Mouse (Mus musculus): Measurements from ENCODE around the gene Dnah2.

The Dnah2 gene

GRCm38 (mm10) chr11:69461568-69461967, 87.3 kb downstream of the Dnah2 start:
- no peak for DNase-seq

GRCm38 (mm10) chr11:69459883-69460282, 89.0 kb downstream of the Dnah2 start:
- DNase-seq: no peak

GRCm38 (mm10) chr11:69457006-69457579, 91.8 kb downstream of the Dnah2 start:
- DNase-seq: no peak

GRCm38 (mm10) chr11:69452114-69452867, 96.6 kb downstream of the Dnah2 start:
- peak; percentile 99 for DNase-seq

- no peak for DNase-seq
Measured at GRCm38 (mm10) chr11:69447299-69447698, 101.6 kb downstream of the Dnah2 start.

GRCm38 (mm10) chr11:69443328-69443727, 105.6 kb downstream of the Dnah2 start:
- peak; percentile 96 for DNase-seq

- DNase-seq: no peak
Measured at GRCm38 (mm10) chr11:69437291-69437690, 111.6 kb downstream of the Dnah2 start.

GRCm38 (mm10) chr11:69433189-69433588, 115.7 kb downstream of the Dnah2 start:
- DNase-seq: no peak

- peak; percentile 93 for DNase-seq
Measured at GRCm38 (mm10) chr11:69432640-69432982, 116.3 kb downstream of the Dnah2 start.

- peak; percentile 97 for DNase-seq
Measured at GRCm38 (mm10) chr11:69431829-69432639, 116.9 kb downstream of the Dnah2 start.

GRCm38 (mm10) chr11:69430631-69431030, 118.3 kb downstream of the Dnah2 start:
- peak; percentile 90 for DNase-seq

- peak; percentile 97 for DNase-seq
Measured at GRCm38 (mm10) chr11:69429313-69429712, 119.6 kb downstream of the Dnah2 start.

- DNase-seq: peak; percentile 96
Measured at GRCm38 (mm10) chr11:69428751-69429150, 120.2 kb downstream of the Dnah2 start.

GRCm38 (mm10) chr11:69426246-69426645, 122.7 kb downstream of the Dnah2 start:
- no peak for DNase-seq

GRCm38 (mm10) chr11:69423885-69424284, 125.0 kb downstream of the Dnah2 start:
- no peak for DNase-seq

GRCm38 (mm10) chr11:69422842-69423241, 126.1 kb downstream of the Dnah2 start:
- peak; percentile 89 for DNase-seq

GRCm38 (mm10) chr11:69421131-69421977, 127.6 kb downstream of the Dnah2 start:
- DNase-seq: peak; percentile 91

- DNase-seq: no peak
Measured at GRCm38 (mm10) chr11:69420554-69421000, 128.3 kb downstream of the Dnah2 start.

GRCm38 (mm10) chr11:69419813-69420553, 128.9 kb downstream of the Dnah2 start:
- DNase-seq: peak; percentile 98

GRCm38 (mm10) chr11:69419443-69419812, 129.5 kb downstream of the Dnah2 start:
- DNase-seq: peak; percentile 97

GRCm38 (mm10) chr11:69418481-69419442, 130.1 kb downstream of the Dnah2 start:
- peak; percentile 100 for DNase-seq
